Mouse (Mus musculus): Measurements from ENCODE around the gene Aqp1. TPM values are rescaled to one million over a fixed set of nuclear protein-coding genes. Genes with fewer than 3 reads are reported as not detected.
A peak's percentile ranks its signal among the peaks of the same experiment; 100 is the strongest.

Aqp1 gene
- polyA plus RNA-seq, 1 experiment from 2014 or later: 3.7 TPM

DNA sequence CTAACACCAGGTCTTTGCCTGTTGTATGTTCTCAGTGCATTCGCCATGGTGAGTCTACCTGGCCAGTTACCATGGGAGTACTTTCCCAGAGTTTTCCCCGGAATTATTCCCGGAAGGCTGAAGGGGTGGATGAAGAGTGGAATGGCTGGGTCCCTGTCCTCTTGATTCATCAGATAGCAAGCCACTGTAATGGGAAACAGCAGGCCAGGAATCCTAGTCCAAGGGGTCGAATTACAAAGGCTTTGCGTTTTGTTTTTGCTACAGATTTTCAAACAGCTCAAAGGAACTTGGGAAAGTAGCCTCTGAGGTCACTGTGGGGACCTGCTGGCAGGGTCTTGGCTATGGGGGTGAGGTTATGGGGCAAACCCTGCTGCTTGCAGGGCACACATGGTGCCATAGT lies 24.3 kb upstream of the Aqp1 start:
- no peak overlapping the region for H3K27ac ChIP-seq (ENCODE audit: low read depth, low read length)
- H3K9ac ChIP-seq (ENCODE audit: low read depth, low read length): no peak overlapping the region
- no peaks in the 10 kb centered on the region; the same call in 1 of the 2 replicates for H3K27me3 ChIP-seq (ENCODE audit: control insufficient read depth, insufficient read depth, low read length)
- no peak overlapping the region for H3K4me2 ChIP-seq
- WGBS (ENCODE audit: insufficient replicate concordance): 42% methylated on average over 5 of the region's 5 CpGs
- peaks cover 6% of the 10 kb centered on the region for H3K4me1 ChIP-seq (ENCODE audit: control insufficient read depth, insufficient read depth, low read length)
- H3K9me3 ChIP-seq (replicated peaks; ENCODE audit: control insufficient read depth, low read length): no peaks in the 10 kb centered on the region
- ATAC-seq (replicated peaks; ENCODE audit: insufficient number of reproducible peaks, low FRiP score, low TSS enrichment): no peak
- H3K4me3 ChIP-seq (ENCODE audit: low read depth, low read length): no peak overlapping the region
- no peaks in the 10 kb centered on the region; the same call in 1 of the 2 replicates for H3K36me3 ChIP-seq (ENCODE audit: control insufficient read depth, insufficient read depth, low read length)

DNA sequence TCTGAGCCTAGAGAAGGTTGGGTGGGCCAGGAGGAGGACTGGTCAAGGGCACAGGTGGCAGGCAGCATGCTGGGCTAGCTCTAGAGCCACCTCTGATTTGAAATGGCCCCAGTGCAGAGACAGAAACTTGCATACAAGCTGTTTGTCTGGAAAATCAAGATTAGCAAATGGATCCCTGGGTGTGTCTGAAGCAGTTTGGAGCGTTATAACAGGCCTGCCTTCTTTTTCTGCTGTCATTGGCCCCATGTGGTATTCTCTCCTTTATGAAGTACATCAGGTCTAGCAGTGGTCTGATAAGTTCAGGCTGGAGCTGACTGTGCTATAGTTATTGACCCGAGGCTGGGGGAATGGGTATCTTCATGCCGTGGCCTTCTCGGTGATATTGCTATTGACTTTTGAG lies 22.3 kb upstream of the Aqp1 start:
- H3K9me3 ChIP-seq (replicated peaks; ENCODE audit: control insufficient read depth, low read length): no peaks in the 10 kb centered on the region
- H3K36me3 ChIP-seq (ENCODE audit: control insufficient read depth, insufficient read depth, low read length): no peaks in the 10 kb centered on the region; the same call in 1 of the 2 replicates
- H3K27ac ChIP-seq (ENCODE audit: low read depth, low read length): no peak overlapping the region
- ATAC-seq (replicated peaks; ENCODE audit: insufficient number of reproducible peaks, low FRiP score, low TSS enrichment): no peak
- WGBS (ENCODE audit: insufficient replicate concordance): 77% methylated on average over 4 of the region's 4 CpGs
- no peak overlapping the region for H3K4me3 ChIP-seq (ENCODE audit: low read depth, low read length)
- no peak overlapping the region for H3K4me2 ChIP-seq
- H3K9ac ChIP-seq (ENCODE audit: low read depth, low read length): no peak overlapping the region
- H3K27me3 ChIP-seq (ENCODE audit: control insufficient read depth, insufficient read depth, low read length): no peaks in the 10 kb centered on the region; the same call in 1 of the 2 replicates
- peaks cover 6% of the 10 kb centered on the region for H3K4me1 ChIP-seq (ENCODE audit: control insufficient read depth, insufficient read depth, low read length)

- no peaks in the 10 kb centered on the region; the same call in 1 of the 2 replicates for H3K36me3 ChIP-seq (ENCODE audit: control insufficient read depth, insufficient read depth, low read length)
- H3K27ac ChIP-seq (ENCODE audit: low read depth, low read length): no peak overlapping the region
- no peaks in the 10 kb centered on the region; the same call in 1 of the 2 replicates for H3K27me3 ChIP-seq (ENCODE audit: control insufficient read depth, insufficient read depth, low read length)
- H3K9ac ChIP-seq (ENCODE audit: low read depth, low read length): no peak overlapping the region
- no peak overlapping the region for H3K4me2 ChIP-seq
- peaks cover 6% of the 10 kb centered on the region for H3K4me1 ChIP-seq (ENCODE audit: control insufficient read depth, insufficient read depth, low read length)
- 84% methylated on average over 8 of the region's 8 CpGs for whole genome bisulfite sequencing (ENCODE audit: insufficient replicate concordance)
- no peak for ATAC-seq (replicated peaks; ENCODE audit: insufficient number of reproducible peaks, low FRiP score, low TSS enrichment)
- no peak overlapping the region for H3K4me3 ChIP-seq (ENCODE audit: low read depth, low read length)
- no peaks in the 10 kb centered on the region for H3K9me3 ChIP-seq (replicated peaks; ENCODE audit: control insufficient read depth, low read length)
Observed at GRCm38 (mm10) chr6:55314628-55315027, 21.6 kb upstream of the Aqp1 start.

GRCm38 (mm10) chr6:55318597-55318996 lies 17.6 kb upstream of the Aqp1 start:
- H3K27me3 ChIP-seq (ENCODE audit: control insufficient read depth, insufficient read depth, low read length): no peaks in the 10 kb centered on the region; the same call in 1 of the 2 replicates
- H3K27ac ChIP-seq (ENCODE audit: low read depth, low read length): no peak overlapping the region
- H3K4me2 ChIP-seq: no peak overlapping the region
- H3K9me3 ChIP-seq (replicated peaks; ENCODE audit: control insufficient read depth, low read length): no peaks in the 10 kb centered on the region
- 73% methylated on average over 3 of the region's 3 CpGs for WGBS (ENCODE audit: insufficient replicate concordance)
- H3K36me3 ChIP-seq (ENCODE audit: control insufficient read depth, insufficient read depth, low read length): no peaks in the 10 kb centered on the region
- H3K4me3 ChIP-seq (ENCODE audit: low read depth, low read length): no peak overlapping the region
- H3K9ac ChIP-seq (ENCODE audit: low read depth, low read length): no peak overlapping the region
- H3K4me1 ChIP-seq (ENCODE audit: control insufficient read depth, insufficient read depth, low read length): peaks cover 10% of the 10 kb centered on the region
- no peak for ATAC-seq (replicated peaks; ENCODE audit: insufficient number of reproducible peaks, low FRiP score, low TSS enrichment)

GRCm38 (mm10) chr6:55319585-55320551 lies 16.4 kb upstream of the Aqp1 start:
- Histone ChIP-seq H3K27ac (ENCODE audit: low read depth, low read length) (peak overlapping the region; percentile 46; the same call in 1 of the 2 replicates), H3K9ac (ENCODE audit: low read depth, low read length) (no peak overlapping the region), H3K27me3 (ENCODE audit: control insufficient read depth, insufficient read depth, low read length) (no peaks in the 10 kb centered on the region), H3K36me3 (ENCODE audit: control insufficient read depth, insufficient read depth, low read length) (no peaks in the 10 kb centered on the region), H3K9me3 (replicated peaks; ENCODE audit: control insufficient read depth, low read length) (no peaks in the 10 kb centered on the region), H3K4me3 (ENCODE audit: low read depth, low read length) (no peak overlapping the region), H3K4me2 (no peak overlapping the region), H3K4me1 (ENCODE audit: control insufficient read depth, insufficient read depth, low read length) (peaks cover 15% of the 10 kb centered on the region)
- WGBS (ENCODE audit: insufficient replicate concordance): 58% methylated on average over 14 of the region's 14 CpGs
- peak; percentile 58 for ATAC-seq (replicated peaks; ENCODE audit: insufficient number of reproducible peaks, low FRiP score, low TSS enrichment)

GRCm38 (mm10) chr6:55320894-55321293 lies 15.3 kb upstream of the Aqp1 start:
- no peak for ATAC-seq (replicated peaks; ENCODE audit: insufficient number of reproducible peaks, low FRiP score, low TSS enrichment)
- H3K4me3 ChIP-seq (ENCODE audit: low read depth, low read length): no peak overlapping the region
- H3K27me3 ChIP-seq (ENCODE audit: control insufficient read depth, insufficient read depth, low read length): no peaks in the 10 kb centered on the region
- H3K4me1 ChIP-seq (ENCODE audit: control insufficient read depth, insufficient read depth, low read length): peaks cover 17% of the 10 kb centered on the region
- H3K27ac ChIP-seq (ENCODE audit: low read depth, low read length): no peak overlapping the region
- H3K9me3 ChIP-seq (replicated peaks; ENCODE audit: control insufficient read depth, low read length): no peaks in the 10 kb centered on the region
- H3K4me2 ChIP-seq: no peak overlapping the region
- WGBS (ENCODE audit: insufficient replicate concordance): 40% methylated on average over 4 of the region's 4 CpGs
- H3K9ac ChIP-seq (ENCODE audit: low read depth, low read length): no peak overlapping the region
- H3K36me3 ChIP-seq (ENCODE audit: control insufficient read depth, insufficient read depth, low read length): no peaks in the 10 kb centered on the region

- H3K4me3 ChIP-seq (ENCODE audit: low read depth, low read length): no peak overlapping the region
- no peaks in the 10 kb centered on the region for H3K9me3 ChIP-seq (replicated peaks; ENCODE audit: control insufficient read depth, low read length)
- 45% methylated on average over 6 of the region's 6 CpGs for WGBS (ENCODE audit: insufficient replicate concordance)
- no peaks in the 10 kb centered on the region for H3K27me3 ChIP-seq (ENCODE audit: control insufficient read depth, insufficient read depth, low read length)
- H3K4me1 ChIP-seq (ENCODE audit: control insufficient read depth, insufficient read depth, low read length): peaks cover 22% of the 10 kb centered on the region
- H3K4me2 ChIP-seq: no peak overlapping the region
- H3K36me3 ChIP-seq (ENCODE audit: control insufficient read depth, insufficient read depth, low read length): no peaks in the 10 kb centered on the region
- ATAC-seq (replicated peaks; ENCODE audit: insufficient number of reproducible peaks, low FRiP score, low TSS enrichment): no peak
- no peak overlapping the region; the same call in 1 of the 2 replicates for H3K27ac ChIP-seq (ENCODE audit: low read depth, low read length)
- no peak overlapping the region for H3K9ac ChIP-seq (ENCODE audit: low read depth, low read length)
Observed at GRCm38 (mm10) chr6:55321518-55321917, 14.7 kb upstream of the Aqp1 start.

GRCm38 (mm10) chr6:55322980-55323379 lies 13.3 kb upstream of the Aqp1 start:
- H3K4me3 ChIP-seq (ENCODE audit: low read depth, low read length): no peak overlapping the region
- no peaks in the 10 kb centered on the region for H3K36me3 ChIP-seq (ENCODE audit: control insufficient read depth, insufficient read depth, low read length)
- H3K9ac ChIP-seq (ENCODE audit: low read depth, low read length): no peak overlapping the region
- peaks cover 30% of the 10 kb centered on the region for H3K4me1 ChIP-seq (ENCODE audit: control insufficient read depth, insufficient read depth, low read length)
- no peaks in the 10 kb centered on the region for H3K27me3 ChIP-seq (ENCODE audit: control insufficient read depth, insufficient read depth, low read length)
- no peak overlapping the region for H3K4me2 ChIP-seq
- H3K9me3 ChIP-seq (replicated peaks; ENCODE audit: control insufficient read depth, low read length): no peaks in the 10 kb centered on the region
- H3K27ac ChIP-seq (ENCODE audit: low read depth, low read length): no peak overlapping the region
- ATAC-seq (replicated peaks; ENCODE audit: insufficient number of reproducible peaks, low FRiP score, low TSS enrichment): no peak
- WGBS (ENCODE audit: insufficient replicate concordance): 78% methylated on average over 2 of the region's 2 CpGs

Measured in heart, embryonic 11.5 days (tissue).